Mouse (Mus musculus): Measurements from ENCODE around the gene Dnajb1.

DNA sequence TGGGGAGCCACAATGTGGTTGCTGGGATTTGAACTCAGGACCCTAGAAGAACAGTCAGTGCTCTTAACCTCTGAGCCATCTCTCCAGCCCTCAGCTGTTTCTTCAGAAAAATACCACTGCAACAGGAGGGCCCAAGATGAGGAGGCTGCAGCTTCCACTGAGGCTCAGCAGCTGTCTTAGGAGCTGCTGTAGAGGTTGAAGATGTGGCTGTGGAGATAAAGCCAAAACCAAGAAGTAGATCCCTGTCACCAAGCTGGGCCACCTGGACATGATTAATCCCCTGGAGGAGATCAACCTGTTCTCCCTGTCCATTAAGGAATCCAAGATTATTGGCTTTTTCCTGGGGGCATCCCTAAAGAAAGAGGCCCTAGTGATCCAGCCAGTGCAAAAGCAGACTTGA is 8.2 kb upstream of the Dnajb1 start:
- TF ChIP-seq CTCF (IDR thresholded peaks at IDR 0.05; ENCODE audit: low read depth, low read length) (no peak), POLR2A (IDR thresholded peaks at IDR 0.05; ENCODE audit: extremely low read depth, insufficient read depth, low read length) (no peak)

Data from liver, adult 2 months (tissue).